Mouse (Mus musculus) erythroblast, adult 5-6 weeks (primary cell): Measurements from ENCODE around the gene Fndc3a. TPM values are rescaled to one million over a fixed set of nuclear protein-coding genes. Genes with fewer than 3 reads are reported as not detected.

Source experiments
- ATAC-seq: replicated peaks from 2 replicates; pipeline ENCODE4 v1.8.0; 2016; ENCODE audit warnings: moderate number of reproducible peaks, mild to moderate bottlenecking, moderate TSS enrichment, inconsistent platforms; ENCODE audit not compliant: poor library complexity, low FRiP score, severe bottlenecking
- total RNA-seq, 2 experiments: library from RNA; stranded (forward) in 1 of 2; stranded (reverse) in 1 of 2; fragments of 150-400 nt in 1 of 2; fragments of 200-764, 138-1000 nt in 1 of 2; gene quantifications; 2 replicates each; pipeline versions ENCODE4 v1.2.3 to v1.2.4; 2015 to 2017; ENCODE audit warnings: low replicate concordance in 2 of 2

Gene Fndc3a
- 4.4 and 10.7 TPM in 2 replicates for total RNA-seq (2015; ENCODE audit: low replicate concordance)
- 7.8 and 8.9 TPM in 2 replicates for total RNA-seq (2017; ENCODE audit: low replicate concordance)

DNA sequence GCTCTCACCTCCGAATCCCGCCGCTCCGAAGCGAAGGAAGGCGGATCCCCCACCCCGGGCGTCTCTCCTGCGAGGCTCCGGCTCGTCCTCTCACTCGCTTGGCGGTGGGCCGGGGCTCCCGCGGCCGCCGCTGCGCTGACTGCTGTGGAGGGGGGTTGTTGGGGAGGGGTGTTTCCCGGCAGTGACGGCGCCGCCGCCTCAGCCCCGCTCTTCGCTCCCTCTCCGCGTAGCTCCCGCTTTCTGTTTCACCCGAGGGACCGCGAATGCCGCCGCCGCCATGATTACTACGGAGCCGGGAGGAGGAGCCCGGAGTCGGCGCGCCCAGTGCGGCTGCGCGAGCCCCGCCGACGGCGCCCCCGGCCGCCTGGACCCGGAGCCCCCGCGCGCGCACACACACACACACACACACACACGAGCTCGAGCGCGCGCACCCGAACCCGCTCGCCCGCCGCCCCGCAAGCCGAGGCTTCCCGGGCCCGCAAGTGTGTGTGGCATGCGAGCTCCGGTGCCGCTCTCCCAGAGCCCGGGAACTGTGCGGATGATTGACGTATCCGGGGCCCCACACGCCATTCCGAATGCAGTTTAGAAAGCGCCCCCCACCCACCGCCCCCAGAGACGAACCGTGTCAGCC, at the start of gene Fndc3a:
Gene Fndc3a, minus strand, starts transcription at position 294 of the 631 bp plus-strand sequence.
- ATAC-seq = no peak

DNA sequence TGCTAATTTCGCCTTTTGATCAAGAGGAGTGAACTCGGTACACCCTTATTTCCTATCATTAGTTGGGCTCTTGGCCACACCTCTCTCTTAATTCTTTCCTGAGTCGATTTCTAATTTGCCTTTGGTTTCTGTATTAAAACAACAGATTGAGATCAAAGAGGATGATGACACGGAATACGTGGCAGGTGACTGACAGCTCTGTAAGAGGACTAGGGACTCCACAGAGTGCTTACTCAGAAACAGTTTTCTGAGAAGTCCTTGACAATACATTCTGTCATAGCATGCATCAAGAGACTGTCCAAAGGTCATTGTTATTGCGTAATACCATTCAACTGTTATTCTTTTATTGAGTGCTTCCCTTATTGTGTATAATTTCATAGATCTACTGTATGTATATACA, 43.1 kb upstream of the Fndc3a start:
- ATAC-seq = no peak

DNA sequence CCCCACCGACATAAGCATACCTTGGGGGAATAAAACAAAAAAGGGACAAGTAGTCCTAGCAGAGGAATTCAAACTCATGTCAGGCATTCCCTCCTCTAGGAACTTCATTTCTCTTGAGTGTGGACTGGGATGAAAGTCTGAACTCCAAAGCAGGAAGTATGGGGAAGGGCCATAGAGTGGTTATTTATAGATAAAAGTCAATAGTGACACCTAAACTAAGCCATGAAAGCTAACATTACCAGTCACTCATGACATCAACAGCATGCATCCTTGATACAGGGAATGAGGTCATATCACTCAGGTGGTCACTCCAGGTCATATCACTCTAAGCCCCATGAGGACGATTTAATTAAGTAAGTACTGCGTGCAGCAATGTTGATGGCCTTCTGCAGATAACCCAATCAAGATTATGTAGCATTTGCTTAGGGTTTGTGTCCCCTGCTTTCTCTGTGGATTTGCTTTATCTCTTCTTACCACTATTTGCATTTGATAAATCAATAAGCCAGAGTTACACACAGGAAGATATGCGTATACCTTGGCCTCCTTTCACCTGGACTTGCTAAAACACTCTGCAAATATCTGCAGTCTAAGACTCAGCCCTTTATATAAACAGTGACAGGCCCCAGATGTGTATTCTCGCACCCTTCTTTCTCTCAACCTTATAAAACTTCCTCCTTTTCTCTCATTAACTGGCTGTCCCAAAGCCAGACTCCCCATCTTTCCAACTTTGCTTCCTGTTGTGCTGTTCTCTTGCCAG, 40.8 kb upstream of the Fndc3a start:
- no peak for ATAC-seq

DNA sequence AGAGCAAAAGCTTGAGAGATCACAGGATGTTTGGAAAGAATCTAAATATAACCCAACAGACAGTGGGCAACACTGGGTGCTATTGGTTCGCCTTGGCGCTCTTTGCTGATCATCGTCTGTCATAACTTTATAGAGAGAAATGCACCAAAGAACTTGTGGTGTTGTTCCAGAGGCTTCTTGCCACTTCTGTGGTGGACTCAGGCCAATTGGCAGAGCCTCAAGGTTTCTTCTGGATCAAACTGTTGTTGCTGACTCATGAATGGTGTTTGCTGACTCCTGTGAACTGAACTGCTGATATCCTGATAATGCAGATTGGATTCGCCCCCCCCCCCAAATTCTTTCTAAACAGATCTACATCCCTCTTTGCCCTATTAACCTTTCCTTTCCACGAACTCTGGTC, 38.5 kb upstream of the Fndc3a start:
- ATAC-seq = no peak

DNA sequence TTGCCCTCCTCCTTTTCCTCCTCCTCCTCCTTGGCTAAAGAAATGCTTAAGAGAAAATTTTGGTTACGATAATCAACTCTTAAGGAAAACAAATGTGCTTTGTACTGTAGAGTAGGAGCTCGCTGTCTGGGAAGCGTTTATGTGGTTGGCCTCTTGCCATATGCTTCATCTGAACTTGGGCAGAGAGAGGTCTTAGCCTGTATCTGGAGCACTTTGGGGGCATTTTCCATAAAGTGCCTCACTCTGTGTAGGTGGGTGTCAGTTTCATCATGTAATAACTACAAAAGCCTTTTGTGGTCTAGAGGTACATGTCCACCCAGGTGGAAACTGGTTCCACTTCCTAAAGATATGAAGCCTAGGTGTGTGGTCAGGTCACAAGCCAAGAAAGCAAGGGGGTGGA, 31.9 kb upstream of the Fndc3a start:
- no peak for ATAC-seq

DNA sequence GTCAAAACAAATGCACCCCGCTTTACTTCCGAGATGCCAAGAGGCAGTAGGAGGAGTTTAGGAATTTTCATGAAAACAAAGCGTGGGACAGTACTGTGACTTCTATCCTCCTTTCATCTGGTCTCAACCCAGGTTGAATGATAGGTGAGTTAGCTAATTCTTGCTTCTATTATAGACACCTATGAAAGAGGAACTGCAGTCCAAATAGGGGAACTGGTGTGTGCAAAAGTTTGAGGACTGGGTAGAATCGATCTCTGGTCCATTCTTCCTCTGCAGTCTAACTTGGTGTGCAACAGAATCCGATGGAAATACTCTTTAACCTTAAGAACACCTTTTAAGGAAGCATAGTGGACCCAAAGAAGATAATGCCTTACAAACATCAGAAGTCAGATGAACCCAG, 30.5 kb upstream of the Fndc3a start:
- ATAC-seq = no peak

DNA sequence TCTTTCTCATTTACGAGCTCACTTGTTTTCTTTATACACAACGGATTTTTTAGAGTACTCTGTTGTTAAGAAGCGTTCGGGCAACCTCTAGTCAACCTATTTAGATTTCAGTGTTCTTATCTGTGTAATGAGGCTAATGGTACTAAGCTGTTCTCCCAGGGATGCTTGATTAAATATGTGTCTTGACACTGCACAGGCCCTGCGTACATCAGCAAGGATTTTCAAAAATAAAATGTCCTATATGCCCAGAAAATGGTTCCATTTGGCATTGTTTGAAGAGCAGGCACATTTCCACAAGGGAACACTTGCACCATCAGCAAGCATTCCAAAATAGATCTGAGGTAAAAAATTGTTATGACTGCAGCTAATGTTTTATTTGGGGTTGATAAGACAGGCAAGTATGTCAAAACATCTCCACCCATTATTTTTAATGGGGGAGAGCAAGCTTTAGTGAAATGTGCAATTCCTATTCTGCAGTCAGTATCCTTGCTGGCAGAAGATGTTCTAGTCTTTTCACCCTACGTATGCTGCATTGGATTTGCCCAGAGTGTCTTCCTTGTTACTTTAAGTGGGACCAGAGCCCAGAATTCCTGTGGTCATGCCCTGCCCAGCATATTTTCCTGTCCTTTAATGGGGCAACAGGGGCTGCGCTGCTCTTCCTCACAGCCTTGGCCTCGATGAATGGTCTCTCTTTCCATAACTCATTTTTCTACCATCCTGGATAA, 29.8 kb upstream of the Fndc3a start:
- no peak for ATAC-seq

DNA sequence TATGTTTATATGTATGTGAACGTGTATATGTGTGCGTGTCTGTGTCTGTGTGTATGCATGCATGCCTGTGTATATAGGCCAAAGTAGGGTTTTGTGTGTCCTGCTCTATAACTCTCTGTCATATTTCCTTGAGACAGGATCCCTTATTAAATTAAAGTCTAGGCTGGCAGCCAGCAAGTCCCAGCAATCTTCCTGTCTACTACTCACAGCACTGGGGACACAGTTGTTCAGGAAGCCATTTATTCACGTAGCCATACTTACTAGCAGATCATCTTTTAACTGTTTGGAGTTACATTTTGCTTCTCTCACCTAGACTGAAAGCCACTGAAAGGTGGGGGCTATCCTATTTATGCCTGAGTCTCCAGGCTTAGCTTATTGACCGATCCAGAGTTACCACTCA, 29.0 kb upstream of the Fndc3a start:
- ATAC-seq = no peak

DNA sequence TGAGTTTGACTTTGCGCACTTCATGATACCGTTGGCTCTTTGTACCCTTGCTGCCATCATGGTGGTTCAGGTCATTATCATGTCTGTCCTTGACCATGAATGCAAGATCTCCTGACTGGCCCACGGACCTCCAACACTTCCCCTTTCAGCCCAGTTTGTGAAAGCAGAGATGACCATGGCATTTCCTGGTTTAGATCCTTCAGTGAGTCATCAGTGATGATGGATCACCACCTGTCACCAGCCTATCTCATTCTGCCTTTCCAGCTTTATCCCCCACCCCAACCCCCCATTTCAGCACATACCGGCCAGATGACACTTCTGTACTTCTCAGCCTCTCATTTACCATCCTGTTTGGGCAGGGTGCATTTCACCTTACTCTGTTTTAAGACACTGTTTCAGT, 28.4 kb upstream of the Fndc3a start:
- ATAC-seq = no peak

DNA sequence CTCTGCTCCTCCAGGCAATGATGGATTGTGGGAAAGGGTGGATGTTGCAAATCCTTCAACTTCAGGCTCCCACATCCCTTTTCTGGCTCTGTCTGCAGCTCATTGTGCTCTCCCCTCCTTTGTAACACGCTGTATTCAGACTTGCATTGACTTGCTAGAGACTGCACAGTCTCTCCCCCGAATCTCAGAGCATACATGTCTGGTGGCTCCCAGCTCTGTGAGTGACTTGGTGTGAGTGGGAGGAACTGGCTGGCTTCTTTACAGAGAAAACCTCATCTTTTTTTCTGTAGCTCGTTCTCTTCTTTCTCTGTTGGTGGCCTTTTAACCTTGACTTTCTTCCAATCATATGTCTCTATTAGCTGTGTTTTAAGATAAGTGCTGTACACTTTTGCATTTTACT, 16.1 kb upstream of the Fndc3a start:
- ATAC-seq = no peak

DNA sequence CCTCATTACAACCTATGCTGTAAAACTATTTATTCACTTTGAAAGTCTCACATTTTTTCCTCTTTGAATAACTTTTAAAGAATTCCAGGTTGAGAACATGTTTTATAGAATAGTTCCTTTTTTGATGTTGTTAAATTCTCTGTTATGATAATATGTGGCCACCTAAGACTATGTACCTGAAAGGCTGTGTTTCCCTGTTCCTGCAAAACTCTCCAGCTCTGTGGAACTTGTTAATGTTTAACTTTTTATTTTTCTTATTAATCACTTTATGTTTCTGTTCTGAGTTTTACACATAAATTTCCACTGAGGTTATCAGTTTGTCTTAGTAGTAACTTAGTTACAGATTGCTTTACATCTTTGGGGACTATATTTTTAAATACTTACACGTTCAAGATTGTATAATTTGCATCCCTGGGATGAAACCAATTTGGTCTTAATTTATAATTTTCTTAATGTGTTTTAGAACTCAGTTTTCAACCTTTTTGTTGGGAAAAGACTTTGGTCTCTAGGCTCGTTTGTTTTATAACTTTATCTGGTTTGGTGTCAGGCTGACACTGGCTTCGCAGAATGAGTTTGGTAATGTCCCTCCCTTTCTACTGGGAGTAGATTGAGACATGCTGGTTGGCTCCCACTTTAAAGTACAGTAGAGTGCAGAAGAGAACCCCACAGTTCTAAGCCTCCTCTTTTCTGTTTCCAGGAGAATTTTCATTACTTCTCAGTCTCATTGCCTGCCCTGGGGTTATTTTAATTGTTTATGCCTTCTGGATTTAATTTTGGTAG, 12.7 kb upstream of the Fndc3a start:
- no peak for ATAC-seq

DNA sequence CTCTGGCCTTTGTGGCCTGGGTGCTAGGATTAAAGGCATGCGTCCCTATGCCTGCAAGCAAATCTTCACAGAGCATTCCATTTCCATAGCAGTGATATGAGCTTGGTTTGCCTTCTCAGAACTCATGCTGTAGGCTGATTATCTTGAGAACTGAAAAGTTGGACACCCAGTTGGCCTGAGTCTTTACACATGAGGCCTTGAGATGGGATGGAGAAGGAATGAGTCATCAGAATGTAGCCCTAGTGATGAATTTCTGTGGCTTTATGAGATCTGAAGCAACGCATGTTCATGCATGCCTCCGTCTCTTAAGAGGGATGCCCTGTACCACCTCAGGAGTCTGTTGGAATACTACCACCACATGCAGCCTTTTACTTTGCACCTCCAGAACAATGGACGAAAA, 6.4 kb upstream of the Fndc3a start:
- no peak for ATAC-seq

DNA sequence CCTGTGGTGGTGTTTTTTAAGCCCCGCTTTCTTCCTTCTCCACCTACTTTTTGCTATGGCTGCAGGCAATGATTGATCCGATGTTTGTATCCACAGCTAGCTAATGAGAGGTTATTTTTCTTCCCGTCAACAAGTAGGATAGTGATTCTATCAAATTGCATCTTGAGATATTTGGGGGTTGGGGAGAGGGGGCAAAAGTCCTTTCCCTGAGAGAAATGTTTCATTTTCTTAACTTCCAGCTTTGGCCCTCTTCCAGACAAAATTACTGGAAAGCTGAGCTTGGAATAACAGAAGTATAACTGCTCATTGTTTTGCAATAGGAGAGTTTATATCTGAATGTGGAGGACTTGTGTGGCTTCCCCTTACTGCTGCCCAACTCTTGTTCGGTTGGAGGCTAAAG, 1.3 kb upstream of the Fndc3a start:
- ATAC-seq = no peak

DNA sequence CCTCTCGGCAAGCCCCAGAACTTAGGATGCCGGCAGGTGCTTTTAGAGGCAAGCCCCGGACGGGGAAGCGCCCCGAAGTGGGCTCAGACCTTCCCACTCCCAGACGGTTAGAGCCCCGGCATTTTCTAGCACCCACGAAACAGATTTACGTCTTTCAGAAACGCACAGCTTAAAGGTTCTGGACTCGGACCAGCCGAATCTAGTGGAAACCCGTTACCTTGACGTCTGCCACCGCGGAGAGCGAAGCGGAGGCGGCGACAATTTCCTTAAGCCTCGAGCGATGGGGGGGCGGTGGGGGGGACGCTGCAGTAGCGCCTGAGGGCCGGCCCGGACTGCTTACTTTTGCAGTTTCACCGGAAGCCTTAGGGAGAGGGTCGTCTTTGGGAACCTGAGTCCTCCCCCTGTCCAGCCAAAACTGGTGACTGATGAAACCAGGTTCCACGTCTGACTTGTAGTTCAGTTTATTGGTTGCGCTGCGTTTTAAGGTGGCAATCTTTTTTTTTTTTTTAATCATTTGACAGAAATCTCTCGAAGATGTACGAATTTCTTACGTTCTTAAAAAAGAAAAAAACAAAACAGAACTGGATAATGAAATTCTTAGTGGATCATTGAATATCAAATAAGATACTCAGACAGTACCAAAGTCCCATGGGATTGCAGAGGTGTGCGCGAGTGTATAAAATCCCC, 681 bp upstream of the Fndc3a start:
- no peak for ATAC-seq

DNA sequence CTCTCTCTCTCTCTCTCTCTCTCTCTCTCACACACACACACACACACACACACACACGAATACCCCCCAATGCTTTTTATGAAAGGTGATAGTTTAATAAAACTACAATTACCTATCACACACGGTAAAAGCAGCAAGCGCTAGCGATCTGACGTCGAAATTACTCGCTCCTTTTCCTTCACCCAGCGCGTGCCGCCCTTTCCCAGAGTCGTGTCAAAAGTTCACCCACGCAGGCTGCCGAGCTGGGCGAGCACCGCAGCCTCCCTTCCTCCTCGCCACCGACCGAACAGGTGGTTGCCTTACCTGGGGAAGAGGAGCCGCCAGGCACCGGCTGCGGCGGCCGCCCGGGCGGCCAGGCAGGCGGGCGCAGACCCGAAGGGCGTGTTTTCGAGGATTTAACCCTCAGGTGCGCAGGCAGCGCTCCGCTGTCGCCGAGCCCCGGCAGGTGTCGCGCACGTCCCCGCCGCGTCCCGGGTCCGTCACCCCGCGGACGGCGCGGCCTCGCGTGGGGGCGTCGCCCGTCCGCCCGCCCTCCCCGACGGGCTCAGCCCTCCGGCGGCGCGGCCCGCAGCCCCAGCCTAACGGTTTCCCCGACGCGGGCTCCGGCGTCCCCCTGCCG, 603 bp downstream of the Fndc3a start:
- no peak for ATAC-seq

DNA sequence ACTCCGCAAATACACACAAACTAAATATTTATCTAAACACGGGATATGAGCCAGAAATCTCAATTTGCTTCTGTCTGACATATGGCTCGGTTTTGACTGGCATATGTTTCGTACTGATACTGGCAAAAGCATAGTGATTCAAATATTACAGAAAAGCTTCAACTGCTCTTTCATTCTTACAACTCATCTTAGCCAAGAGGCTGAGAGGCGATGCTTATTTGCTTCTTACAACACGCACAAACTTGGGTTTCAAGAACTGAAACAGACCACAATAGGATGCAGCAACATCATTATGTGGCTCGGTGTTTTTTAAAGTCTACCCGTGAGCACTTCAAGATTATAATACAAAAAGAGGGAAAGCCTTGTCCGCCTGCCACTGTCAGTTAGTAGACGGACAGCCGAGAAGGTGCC, 1.2 kb downstream of the Fndc3a start:
- ATAC-seq = no peak

DNA sequence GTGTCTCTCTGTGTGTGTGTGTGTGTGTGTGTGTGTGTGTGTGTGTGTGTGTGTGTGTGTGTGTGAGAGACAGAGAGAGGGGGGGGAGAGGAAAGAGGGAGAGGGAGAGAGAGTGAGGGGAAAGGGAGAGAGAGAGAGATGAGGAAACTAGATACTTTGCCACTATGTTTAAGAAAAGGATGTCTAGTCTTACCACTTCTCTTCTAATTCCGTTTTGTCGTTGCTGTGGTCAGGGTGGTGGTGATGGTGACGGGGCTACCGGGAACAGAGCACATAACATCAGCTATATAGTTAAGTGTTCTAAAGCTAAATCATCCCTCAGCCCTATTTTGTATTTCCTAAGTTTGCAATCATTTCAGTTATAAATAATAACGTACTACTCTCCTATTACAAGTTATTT, 9.7 kb downstream of the Fndc3a start:
- ATAC-seq = no peak

DNA sequence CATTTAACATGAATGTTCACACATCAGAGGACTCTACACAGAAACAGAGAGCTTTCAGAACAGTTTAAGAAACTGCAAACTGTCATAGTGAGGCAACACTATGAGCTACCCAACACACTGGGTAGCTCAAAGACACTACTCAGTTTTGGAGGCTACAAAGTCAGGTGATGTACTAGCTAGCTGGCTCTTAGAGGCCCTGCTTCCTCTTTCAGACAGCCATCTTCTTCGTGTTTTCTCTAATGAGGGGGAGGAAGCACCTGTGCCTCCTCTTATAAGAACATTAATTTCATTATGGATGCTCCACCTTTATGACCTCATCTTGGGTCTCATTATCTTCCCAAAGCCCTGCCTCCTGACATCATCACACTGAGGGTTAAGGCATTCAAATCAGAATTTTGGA, 18.4 kb downstream of the Fndc3a start:
- ATAC-seq = no peak

DNA sequence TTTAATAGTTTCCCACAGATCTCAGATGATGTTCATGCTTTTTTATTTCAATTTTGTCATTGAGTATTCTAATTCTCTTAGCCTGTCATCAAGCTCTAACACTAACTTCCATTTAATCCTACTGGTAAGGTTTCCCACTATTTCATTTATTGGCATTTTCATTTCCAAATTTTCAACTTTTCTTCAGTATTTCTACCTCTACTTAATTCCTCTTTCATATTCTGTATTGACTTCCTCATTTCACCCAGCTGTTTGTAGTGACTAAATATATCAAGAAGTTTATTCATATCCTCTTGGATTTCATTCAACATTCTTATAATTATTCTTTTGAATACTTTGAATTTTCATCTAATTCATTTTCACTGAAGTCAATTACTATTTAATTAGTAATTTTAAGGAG, 20.3 kb downstream of the Fndc3a start:
- ATAC-seq = no peak
